Mouse (Mus musculus) adrenal gland, adult 8-10 months (tissue): ENCODE measurements around the gene Cd300c. TPM values are rescaled to one million over a fixed set of nuclear protein-coding genes. Genes with fewer than 3 reads are reported as not detected.

Source experiments
- total RNA-seq, 4 experiments: library from RNA; stranded (reverse); gene quantifications; 2 replicates each; pipeline ENCODE4 v1.2.4; 2022

Cd300c gene
- total RNA-seq, 4 experiments from 2014 or later: not detected

Other genes starting within 250 kb of the Cd300c start
- gene Dnaic2, start 241.7 kb downstream of the Cd300c start, total RNA-seq: under 1 TPM; 0.38 to 0.51 (median 0.42) TPM
- gene Kif19a, start 203.8 kb downstream of the Cd300c start, total RNA-seq: 1 to 10 TPM in 1 of 4 experiments, under 1 TPM in 3; 0.38 to 1.3 (median 0.76) TPM
- gene Btbd17, start 173.2 kb downstream of the Cd300c start, total RNA-seq: not detected
- not detected for gene Gpr142, start 170.2 kb downstream of the Cd300c start, total RNA-seq
- 1 to 10 TPM; 4.3 to 7.7 (median 4.6) TPM for gene Gprc5c, start 118.0 kb downstream of the Cd300c start, total RNA-seq
- gene Cd300a, start 79.1 kb downstream of the Cd300c start, total RNA-seq: 1 to 10 TPM; 1.1 to 3.9 (median 3.3) TPM
- gene Cd300lb, start 34.8 kb downstream of the Cd300c start, total RNA-seq: 1 to 10 TPM; 1.3 to 3.1 (median 1.7) TPM
- gene Cd300ld, start 20.8 kb upstream of the Cd300c start, total RNA-seq: 1 to 10 TPM; 1.6 to 3.1 (median 2.1) TPM
- 10 to 100 TPM in 1 of 4 experiments, 1 to 10 TPM in 3; 3.7 to 11.4 (median 7.5) TPM for gene Cd300c2, start 32.7 kb upstream of the Cd300c start, total RNA-seq
- 1 to 10 TPM in 1 of 4 experiments, not detected in 3; 1.6 TPM for gene Cd300ld2, start 47.0 kb upstream of the Cd300c start, total RNA-seq
- not detected for gene Cd300ld4, start 57.9 kb upstream of the Cd300c start, total RNA-seq
- gene Cd300ld5, start 68.6 kb upstream of the Cd300c start, total RNA-seq: 10 to 100 TPM in 1 of 4 experiments, 1 to 10 TPM in 3; 3.2 to 11.2 (median 4.5) TPM
- gene Cd300ld3, start 79.3 kb upstream of the Cd300c start, total RNA-seq: 10 to 100 TPM in 3 of 4 experiments, 1 to 10 TPM in 1; 9.5 to 18.1 (median 12.1) TPM
- gene Cd300e, start 93.0 kb upstream of the Cd300c start, total RNA-seq: under 1 TPM; 0.62 to 0.91 (median 0.64) TPM
- 1 to 10 TPM in 3 of 4 experiments, under 1 TPM in 1; 0.58 to 1.8 (median 1.4) TPM for gene Rab37, start 122.3 kb upstream of the Cd300c start, total RNA-seq
- gene Cd300lf, start 164.8 kb upstream of the Cd300c start, total RNA-seq: 1 to 10 TPM in 3 of 4 experiments, under 1 TPM in 1; 0.95 to 1.9 (median 1.4) TPM
- 10 to 100 TPM; 21.0 to 25.6 (median 22.2) TPM for gene Slc9a3r1, start 194.2 kb upstream of the Cd300c start, total RNA-seq
- gene Tmem104, start 218.3 kb upstream of the Cd300c start, total RNA-seq: 10 to 100 TPM; 24.8 to 34.0 (median 27.3) TPM
- 10 to 100 TPM; 29.0 to 32.1 (median 30.3) TPM for gene Nat9, start 218.7 kb upstream of the Cd300c start, total RNA-seq